Mouse (Mus musculus): Measurements from ENCODE around the gene Il18r1.

DNA sequence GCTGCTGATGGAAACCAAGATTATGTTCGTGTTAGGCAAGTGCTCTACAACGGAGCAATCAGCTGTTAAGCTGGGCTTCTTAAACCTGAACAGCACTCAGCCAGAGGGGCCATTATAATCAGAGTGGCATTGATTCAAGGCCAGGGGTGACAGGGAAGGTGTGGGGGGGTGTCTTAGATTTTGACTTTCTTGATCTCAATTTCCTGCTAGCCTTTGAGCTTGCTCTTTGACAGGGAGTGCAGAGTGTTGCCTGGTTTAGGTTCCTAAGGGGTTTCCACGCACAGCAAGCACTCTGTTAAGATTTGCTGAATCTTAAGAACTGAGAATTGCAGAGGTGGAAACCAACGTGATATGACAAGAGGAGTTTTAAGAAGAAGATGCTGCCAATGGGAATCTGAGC lies 11.4 kb downstream of the Il18r1 start:
- TF ChIP-seq CTCF (IDR thresholded peaks at IDR 0.05; ENCODE audit: control insufficient read depth, insufficient read depth, low read length) = no peak
- TF ChIP-seq POLR2A (IDR thresholded peaks at IDR 0.05; ENCODE audit: borderline replicate concordance, control insufficient read depth, low read depth, low read length) = no peak

Measured in bone marrow, adult 2 months (tissue).